Mouse (Mus musculus) ovary, postnatal 10 days (tissue): Measurements from ENCODE around the gene Itga8.

Experiments
- DNase-seq: peaks from one replicate; pipeline ENCODE4 v3.0.0; 2022; ENCODE audit warnings: low spot score

The Itga8 gene

DNA sequence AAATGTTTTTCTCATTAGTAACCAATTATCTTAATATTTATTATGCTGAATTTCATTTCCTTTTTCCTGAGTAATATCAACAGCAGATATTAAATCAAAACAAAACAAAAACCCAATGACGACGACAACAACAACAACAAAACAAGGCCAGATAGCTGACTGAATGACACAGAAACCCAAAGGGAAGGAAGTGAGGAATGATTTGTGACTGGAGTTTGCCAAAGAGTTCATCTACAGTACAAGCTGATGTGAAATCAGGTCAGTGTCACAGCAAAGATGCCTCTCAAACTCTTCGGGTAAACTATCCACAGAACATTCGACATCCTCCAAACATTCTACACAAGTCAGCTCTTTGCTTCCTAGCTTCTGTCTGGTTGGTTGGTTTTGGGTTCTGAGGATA lies 104.0 kb downstream of the Itga8 start:
- DNase-seq, result no peak

GRCm38 (mm10) chr2:12189026-12189425 lies 112.7 kb downstream of the Itga8 start:
- DNase-seq, result no peak

GRCm38 (mm10) chr2:12187646-12188045 lies 114.1 kb downstream of the Itga8 start:
- DNase-seq, result no peak

GRCm38 (mm10) chr2:12182402-12182948 lies 119.2 kb downstream of the Itga8 start:
- no peak for DNase-seq

GRCm38 (mm10) chr2:12180635-12181034 lies 121.1 kb downstream of the Itga8 start:
- DNase-seq, result no peak

- no peak for DNase-seq
These were observed 126.8 kb downstream of the Itga8 start for GRCm38 (mm10) chr2:12174722-12175427.

GRCm38 (mm10) chr2:12170221-12170620 lies 131.5 kb downstream of the Itga8 start:
- DNase-seq, result no peak

DNA sequence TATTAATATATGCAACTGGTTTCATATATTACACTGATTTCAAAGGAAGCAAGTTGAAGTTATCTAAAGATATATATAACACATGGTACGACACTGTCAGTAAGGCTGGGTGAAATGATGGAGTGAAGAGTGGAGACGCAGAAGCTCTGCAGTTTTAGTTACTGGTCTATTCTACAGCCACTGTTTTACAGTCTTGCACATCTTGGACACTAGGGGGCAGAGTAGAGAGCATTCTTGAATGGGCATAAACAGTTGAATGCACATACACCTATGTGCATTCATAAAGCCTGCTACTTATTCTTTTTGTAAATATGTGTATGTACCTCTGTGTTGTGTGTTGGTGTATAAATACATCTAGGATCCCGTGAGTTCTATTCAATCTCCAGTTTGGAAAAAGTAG lies 141.2 kb downstream of the Itga8 start:
- no peak for DNase-seq

DNA sequence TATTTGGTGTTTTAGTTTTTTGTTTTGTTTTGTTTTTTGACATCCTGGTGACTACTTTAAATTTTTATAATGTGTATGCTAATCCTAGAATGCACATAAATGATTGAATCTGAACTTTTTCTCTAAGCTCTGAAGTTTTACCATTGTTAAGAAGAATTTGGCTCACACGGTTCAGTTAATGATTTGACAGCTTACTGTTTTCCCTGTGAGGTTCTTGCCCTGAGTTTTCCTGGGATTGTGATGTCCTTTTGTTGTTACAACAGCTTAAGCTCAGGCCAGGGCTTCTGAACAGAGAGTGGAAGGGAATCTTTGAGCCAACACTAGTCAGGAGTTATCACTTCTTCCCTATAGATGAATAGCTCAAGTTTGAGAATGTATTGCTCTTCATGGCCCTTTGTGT lies 144.7 kb downstream of the Itga8 start:
- no peak for DNase-seq

- no peak for DNase-seq
These were observed 145.3 kb downstream of the Itga8 start for GRCm38 (mm10) chr2:12156401-12156800.

DNA sequence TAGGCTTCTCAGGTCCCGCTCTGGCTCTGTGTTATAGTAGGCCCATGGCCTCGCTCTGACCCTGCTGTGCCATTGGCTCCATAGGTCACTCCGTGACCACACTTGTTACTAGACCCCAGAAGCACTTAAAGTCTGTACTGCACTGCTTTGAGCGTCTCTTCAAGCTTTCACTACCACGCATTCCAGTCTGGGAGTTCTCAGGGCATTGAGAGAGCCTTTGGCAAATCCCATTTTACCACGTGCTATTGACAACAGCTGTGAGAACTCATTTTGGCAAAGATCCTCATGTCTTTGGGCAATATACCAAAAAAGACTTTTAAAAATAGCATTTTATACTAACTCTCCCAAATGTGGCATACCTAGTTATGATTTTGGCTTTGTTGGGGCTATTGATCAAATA lies 147.0 kb downstream of the Itga8 start:
- DNase-seq, result no peak

- DNase-seq, result no peak
These were observed 148.2 kb downstream of the Itga8 start for GRCm38 (mm10) chr2:12153551-12153950.

DNA sequence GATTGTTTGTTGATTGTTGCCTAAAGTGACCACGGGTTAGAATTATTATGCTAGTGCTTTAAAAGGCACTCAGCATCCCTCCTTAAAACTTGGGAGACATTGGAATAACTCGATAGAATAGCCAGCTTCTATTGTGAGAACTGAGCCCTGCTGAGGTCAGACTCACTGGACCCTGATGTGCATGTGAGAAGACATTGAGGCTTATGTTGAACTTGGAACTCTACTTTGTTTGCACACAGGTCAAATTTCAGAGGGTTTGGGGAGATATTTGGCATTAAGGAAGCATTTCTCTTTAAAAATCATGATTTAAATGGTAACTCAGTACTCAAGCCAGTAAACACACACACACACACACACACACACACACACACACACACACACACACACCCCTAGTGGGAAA lies 153.8 kb downstream of the Itga8 start:
- no peak for DNase-seq

DNA sequence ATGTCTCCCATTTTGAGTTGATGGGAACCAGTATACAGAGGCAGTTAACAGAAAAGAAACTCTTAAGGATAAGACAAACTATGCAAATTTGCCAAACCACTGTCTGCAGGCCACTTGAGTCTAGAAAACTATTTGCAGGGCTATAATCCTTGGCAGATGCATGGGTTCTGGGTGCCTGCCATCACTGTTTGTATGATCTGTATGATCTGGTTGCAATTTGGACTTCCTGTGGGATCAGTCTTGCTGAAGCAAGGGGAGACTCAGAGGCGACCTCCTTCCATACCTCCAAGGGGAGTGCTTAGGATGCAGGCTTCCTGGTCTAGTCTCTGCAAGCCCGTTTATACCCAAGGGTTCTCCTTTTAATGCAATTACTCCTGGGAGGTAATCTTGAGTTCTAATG lies 155.1 kb downstream of the Itga8 start:
- DNase-seq, result no peak

DNA sequence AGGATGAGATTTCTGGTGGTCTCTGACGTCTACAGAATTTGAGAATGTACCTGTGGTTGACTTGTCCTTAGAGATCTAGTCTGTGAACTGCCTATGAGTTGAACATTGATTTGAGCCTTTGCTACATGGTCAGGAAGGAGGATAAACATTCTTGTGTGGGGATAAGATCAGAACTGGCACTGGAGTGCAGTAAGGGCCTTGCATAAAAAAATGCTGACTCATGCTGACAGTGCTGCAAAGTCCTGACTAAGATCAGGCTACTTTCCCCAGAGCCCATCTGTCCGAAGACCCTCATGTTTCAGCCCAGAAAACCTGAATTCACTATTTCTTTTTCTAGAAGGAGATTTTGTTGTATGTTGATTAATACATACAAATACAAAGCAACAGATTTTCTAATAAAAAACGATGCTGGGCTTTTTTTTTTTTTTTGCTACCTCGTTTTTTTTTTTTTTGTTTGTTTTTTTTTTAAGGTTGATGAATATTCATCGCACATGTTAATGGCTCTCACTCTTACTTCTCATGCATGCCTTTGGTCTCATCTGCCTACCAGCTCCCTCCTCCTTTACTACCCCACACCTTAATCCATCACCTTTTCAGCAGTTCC lies 162.9 kb downstream of the Itga8 start:
- no peak for DNase-seq

DNA sequence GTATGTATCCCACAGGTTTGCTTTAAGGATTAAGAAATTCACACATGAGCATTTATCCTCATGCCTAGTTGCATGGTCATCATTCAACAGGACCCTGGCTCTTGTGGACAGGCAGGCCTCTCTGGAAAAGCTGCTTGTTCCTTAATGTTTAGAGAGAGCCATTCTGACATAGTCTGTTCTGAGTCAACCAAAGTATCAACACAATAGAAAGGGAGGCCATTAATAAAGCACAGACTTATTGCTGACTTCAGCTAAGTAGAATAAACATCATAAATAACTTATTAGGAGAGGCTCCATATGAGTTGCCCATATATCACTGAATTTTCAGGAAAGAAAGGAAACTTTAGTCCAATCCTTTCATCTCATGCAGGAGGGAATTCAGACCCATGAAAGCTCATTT lies 175.1 kb downstream of the Itga8 start:
- DNase-seq, result no peak

GRCm38 (mm10) chr2:12115479-12115878 lies 186.2 kb downstream of the Itga8 start:
- DNase-seq, result no peak

GRCm38 (mm10) chr2:12109306-12109705 lies 192.4 kb downstream of the Itga8 start:
- no peak for DNase-seq

- DNase-seq, result no peak
These were observed 193.4 kb downstream of the Itga8 start for GRCm38 (mm10) chr2:12108306-12108705.

DNA sequence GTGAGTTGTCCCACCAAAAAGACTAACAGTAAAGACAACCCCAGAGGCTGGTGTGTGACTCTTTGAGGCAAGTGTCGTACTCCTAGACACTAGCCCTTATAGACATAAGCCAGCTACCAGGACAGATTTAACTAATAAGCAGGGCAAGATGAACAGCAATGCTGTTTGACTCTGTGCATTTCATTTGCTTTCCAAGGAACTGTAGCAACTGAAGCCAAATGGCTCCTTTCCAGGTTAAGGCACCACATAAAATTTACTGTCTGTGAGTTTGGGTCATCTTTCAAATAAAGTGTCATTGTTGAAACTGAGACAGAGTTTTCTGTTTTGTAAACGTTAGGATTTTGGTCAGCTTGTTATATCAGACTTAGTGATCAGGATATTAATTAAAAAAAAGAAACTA lies 194.5 kb downstream of the Itga8 start:
- DNase-seq, result no peak

DNA sequence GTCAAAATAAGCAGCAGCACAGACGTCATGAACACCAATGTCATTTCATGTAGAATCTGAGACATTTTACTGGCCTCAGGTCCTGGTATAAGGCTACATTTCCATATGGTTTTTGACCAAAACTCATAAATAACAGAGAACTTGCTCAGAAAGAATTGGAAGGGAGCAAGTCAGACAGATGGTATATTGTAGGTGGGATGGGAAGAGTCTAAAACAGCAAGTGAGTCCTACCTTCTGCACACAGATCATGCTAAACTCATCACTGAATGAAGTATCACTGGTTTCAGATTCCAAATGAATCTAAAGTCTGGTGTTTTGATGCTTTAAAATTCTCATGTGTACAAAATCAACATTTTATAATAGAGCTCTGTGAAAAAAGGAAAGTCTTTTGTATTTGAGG lies 198.5 kb downstream of the Itga8 start:
- no peak for DNase-seq

- DNase-seq, result no peak
These were observed 209.3 kb downstream of the Itga8 start for GRCm38 (mm10) chr2:12092203-12092984.

DNA sequence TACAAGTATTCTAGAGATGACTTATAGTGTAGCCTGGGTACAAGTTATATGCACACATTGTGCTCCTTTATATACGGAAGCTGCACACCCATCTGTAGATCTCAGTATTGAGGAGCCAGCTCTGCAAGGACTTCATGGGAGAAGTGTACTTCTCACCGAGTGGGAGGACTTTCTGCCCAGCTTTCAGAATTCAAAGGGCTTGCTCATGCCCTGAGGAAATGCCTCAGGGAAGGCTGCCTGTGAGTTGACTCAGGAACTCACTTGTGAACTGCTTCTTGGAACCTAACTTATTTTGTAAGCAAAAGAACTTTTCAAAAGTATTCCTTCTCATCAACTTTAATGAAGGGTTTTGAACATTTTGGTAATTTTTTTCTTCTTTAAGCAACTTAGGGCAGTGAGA lies 210.7 kb downstream of the Itga8 start:
- no peak for DNase-seq
